Mouse (Mus musculus) right cerebral cortex, adult 18-20 months (tissue): ENCODE results near the gene Tmem192.

Experiments used
- DNase-seq: peaks from one replicate; pipeline ENCODE4 v3.0.0; 2022; ENCODE audit warnings: mixed read lengths

Tmem192 gene

GRCm38 (mm10) chr8:64946820-64947697, at the start of gene Tmem192:
Tmem192 (plus strand) TSS chr8:64947185.
- DNase-seq, result peak; percentile 94

- no peak for DNase-seq
These were observed 48.3 kb upstream of the Tmem192 start for GRCm38 (mm10) chr8:64898710-64899109.

GRCm38 (mm10) chr8:64900645-64901044, 46.3 kb upstream of the Tmem192 start:
- no peak for DNase-seq

DNA sequence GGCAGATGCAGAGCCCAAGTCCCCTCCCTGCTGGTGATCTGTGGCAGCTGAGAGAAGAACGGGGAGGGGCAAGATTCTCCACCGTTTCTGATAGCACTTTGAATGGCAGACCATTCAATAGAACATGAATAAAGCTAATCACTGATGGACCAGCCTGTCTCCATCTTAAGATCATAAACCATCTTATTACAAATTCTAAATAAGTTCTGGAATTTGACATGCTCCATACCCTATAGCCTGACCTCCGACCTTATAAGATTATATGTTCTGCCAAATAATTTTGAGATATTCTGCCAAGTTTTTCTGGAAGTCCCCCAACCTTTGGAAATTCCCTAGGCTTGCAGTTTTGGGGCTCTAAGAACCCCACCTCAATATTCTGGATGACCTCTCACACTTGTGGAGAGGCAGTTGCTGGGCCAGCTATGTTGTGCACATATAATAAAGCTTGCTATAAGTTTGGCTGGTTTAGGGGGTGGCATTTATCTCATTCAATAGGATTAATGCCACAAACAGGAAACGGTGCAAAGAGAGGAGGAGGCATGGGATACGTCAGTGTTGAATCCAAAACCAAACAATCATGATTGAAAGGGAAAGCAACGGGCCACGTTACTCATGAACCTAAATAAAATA, 45.3 kb upstream of the Tmem192 start:
- no peak for DNase-seq

GRCm38 (mm10) chr8:64902191-64902590, 44.8 kb upstream of the Tmem192 start:
- DNase-seq, result no peak

- DNase-seq, result no peak
These were observed 43.2 kb upstream of the Tmem192 start for GRCm38 (mm10) chr8:64903778-64904177.

GRCm38 (mm10) chr8:64910026-64910425, 37.0 kb upstream of the Tmem192 start:
- no peak for DNase-seq

DNA sequence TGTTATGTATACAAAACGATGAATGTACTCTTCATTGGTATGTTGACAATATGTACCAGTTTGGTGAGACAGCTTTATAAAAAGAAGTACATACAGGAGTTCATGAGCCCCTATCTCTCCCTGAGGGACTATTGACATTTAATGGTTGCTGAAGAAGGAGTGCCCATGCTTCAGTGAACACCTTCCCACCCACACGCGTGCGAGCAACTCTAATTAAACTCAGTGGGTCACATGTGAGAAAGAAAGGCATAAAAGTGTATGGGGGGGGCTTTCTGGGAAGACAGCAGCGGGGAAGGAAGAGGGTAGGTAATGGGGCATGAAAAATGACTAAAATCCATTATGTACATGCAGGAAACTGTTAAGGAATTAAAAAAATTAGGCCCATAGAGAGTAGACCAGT, 30.2 kb upstream of the Tmem192 start:
- DNase-seq, result no peak

DNA sequence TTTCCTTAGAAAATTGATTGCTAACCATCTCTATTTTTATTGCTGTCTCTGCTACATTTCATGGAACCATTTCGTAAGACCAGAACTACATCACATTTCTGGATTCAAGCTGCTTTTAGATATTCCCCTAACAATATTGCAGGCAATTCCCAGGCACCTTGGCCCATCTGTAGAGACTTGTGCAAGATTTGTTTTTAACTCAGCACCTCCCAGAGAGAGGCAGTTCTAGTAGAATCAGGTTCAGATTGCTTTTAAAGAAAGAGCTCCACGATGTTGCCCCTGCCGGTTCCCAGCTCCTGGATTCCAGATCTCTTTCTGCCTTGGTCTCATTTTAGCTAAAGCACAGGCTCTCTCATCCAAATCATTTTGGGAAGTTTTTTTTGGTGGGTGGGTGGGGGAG, 23.7 kb upstream of the Tmem192 start:
- DNase-seq, result no peak

GRCm38 (mm10) chr8:64925762-64926161, 21.2 kb upstream of the Tmem192 start:
- DNase-seq, result no peak

DNA sequence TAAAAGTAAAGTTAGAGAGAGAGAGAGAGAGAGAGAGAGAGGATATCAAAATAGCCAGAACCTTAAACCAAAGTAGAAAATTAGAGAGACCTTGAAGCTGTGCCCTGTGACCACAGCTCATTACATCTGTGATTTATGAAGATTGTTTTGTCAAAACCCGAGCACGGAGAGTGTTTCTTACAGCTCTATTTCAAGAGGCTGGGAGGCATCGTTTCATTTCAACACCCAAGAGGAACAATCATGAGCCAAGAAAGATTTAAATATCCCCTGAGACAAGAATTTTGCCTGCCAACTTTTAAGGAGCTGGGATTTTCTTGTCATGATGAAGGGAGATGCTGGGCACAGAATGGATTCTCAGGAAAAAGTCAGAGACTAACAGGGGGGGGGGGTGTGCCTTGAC, 20.6 kb upstream of the Tmem192 start:
- peak; percentile 57 for DNase-seq

GRCm38 (mm10) chr8:64928938-64929337, 18.0 kb upstream of the Tmem192 start:
- DNase-seq, result no peak

DNA sequence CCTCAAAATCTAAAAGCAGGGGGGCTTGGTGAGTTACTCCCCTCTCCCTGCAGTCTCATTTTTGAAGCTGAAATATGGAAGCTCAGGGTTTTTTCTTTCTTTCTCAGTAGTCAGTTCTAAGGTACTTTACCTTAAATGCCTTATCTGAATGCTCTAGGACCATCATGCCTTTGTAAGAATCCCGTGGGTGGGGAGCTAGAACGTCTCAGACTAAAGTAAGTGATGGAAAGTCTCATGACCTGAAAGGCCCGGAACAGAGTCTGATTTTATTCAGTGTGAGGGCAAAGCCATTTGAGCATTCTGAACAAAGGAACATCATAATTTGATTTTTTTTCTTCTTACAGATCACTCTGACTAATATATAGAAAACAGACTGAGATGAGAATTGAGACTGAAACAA, 12.0 kb upstream of the Tmem192 start:
- no peak for DNase-seq

DNA sequence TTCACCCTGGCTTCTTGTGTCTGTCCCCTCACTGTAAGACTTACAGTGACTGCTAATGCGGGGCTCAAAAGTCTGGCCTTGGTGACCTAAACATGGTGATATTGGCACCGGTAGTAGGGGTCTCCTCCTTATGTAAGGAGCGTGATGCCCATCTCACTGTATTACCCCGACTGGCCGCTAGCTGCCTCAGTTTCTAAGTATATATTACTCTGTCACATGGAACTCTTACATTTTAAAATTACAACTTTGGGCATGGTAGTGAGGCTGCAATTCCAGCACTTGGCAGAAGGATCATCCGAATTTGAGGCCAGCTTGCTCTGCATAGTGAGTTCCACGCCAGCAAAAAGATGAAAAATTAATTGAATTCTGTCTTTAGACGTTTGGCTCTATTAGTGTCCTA, 6.0 kb upstream of the Tmem192 start:
- DNase-seq, result no peak

DNA sequence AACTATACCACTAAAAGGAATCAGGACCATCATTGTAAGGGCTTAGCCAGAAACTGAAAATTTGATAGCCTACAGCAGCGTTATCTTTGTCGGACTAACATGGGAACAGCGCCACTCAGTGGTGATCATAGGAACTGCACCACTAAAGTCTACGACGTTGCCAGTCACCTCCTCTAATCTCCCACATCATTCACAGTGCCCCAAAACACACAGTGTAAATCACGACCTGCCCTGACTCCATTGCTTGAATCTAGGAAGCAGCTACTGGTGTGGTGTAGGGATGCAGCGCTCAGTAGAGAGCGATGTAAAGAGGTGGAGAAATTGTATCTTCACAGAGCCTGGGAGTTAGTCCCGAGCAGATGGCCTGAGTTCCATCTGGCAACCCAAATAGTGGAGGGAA, 5.5 kb upstream of the Tmem192 start:
- DNase-seq, result peak; percentile 83

- DNase-seq, result peak; percentile 46
These were observed 4.0 kb upstream of the Tmem192 start for GRCm38 (mm10) chr8:64942946-64943345.

DNA sequence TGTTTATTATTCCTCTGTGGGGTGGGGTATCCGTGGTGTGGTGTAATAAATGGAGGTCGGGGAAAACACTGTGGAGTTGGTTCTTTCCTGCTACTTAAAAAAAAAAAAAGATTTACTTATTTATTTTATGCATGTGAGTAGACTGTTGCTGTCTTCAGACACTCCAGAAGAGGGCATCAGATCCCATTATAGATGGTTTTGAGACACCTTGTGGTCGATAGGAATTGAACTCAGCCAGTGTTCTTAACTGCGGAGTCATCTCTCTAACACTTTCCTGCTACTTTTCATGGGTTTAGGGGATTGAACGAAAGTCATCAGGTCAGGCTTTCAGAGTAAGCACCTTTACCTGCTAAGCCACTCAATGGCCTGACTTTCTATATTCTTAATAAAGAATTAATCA, 2.2 kb upstream of the Tmem192 start:
- no peak for DNase-seq

DNA sequence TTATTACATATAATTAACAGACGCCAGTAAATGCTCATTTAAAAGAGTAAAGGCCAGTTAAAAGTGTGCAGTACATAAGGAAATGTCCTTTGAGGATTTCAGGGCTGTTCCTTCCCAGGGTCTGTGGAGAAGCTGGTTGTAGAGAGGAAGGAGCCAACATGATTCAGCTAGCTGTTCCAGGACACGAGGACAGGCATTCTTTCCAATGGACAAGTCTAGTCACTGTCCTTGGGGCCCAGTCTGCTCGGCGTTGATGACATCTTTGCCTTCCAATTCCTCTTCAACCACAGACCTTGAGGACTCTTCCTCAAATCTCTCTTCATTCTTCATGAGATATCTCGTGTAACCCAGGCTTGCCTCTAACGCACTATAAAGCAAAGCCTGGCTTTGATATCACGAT, 1.4 kb upstream of the Tmem192 start:
- DNase-seq, result no peak

DNA sequence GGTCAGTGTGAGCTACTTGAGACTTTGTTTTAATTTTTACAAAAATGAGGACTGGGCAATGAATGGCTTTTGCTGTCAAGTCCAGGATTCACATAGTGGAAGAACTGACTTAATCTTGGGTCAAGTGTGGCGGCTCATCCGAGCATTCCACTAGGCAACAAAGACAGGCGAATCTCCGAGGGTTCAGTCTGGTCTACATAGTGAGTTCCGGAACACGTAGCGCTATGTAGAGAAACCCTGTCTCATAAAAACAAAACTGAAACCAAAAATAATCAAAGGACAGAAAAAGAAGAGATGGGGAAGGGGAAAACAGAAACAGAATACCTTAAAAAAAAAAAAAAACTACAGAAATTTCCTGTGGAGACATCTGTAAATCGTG, 555 bp upstream of the Tmem192 start:
- no peak for DNase-seq

DNA sequence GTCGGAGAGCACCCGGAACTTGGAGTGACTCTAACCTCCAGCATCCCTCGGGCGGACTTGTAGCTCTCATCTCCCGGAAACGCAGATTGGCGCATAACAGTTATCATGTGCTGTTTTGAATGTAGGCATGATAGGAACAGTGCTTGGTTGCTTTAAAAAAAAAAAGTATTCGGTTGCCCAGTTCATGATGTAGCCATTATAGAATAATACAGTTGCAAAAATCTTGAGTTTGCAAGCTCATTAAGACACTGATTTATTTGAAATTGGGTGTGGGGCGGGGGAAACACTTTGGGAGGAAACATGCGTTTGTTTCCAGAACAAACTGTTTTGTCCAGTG, 681 bp downstream of the Tmem192 start:
- DNase-seq, result no peak

DNA sequence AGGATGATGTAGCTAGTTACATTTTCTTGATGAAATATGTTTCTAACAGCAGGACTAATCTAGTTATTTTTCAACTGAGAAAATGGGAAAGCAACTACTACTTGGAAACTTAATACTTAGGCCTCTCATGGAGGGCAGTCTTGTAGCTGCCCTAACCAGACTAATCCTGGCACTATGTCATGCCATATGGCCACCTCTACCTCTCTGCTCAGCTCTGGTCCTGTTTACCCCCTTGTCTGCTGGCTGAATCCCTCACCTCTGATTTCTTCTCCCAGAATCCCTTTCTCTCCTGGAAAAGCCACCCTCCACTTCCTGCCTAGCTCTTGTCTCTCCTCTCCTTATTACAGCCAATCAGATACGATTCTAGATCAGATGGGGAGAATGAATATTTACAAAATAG, 1.4 kb downstream of the Tmem192 start:
- DNase-seq, result no peak

DNA sequence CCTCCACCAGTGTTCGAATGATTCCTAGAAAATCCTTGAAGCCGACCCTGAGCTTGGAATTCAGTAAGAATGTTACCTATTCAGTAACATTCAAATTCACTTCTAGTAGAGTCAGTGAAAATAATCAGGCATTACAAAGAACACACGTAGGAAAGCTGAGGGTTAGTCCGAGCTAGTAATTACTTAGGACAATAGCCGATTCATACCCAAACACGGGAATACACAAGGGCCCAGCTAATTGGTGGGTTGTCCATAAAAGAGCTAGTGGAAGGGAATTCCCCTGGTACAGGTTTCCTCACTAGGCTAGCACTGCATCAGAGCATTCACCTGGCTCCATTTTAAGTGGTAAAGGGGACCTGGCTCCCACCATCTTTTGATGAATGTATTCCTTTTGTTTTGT, 5.1 kb downstream of the Tmem192 start:
- DNase-seq, result no peak

DNA sequence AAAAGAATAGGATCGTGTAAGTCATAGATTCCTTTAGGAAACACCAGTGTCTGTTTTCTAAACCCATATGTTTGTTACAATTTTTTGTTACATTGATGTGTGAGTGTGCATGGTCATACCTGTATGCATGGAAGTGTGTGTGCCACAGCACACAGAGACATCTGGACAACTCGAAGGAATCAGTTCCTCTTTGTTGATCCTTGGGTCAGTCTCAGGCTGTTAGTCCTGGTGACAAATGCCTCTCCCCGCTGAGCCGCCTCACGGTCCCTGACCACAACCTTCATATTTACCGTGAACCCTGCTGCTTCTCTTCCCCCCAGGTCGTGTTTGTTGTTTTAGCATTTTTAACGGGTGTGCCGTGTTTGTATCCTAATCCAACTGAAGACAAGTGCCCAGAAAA, 12.0 kb downstream of the Tmem192 start:
- no peak for DNase-seq

DNA sequence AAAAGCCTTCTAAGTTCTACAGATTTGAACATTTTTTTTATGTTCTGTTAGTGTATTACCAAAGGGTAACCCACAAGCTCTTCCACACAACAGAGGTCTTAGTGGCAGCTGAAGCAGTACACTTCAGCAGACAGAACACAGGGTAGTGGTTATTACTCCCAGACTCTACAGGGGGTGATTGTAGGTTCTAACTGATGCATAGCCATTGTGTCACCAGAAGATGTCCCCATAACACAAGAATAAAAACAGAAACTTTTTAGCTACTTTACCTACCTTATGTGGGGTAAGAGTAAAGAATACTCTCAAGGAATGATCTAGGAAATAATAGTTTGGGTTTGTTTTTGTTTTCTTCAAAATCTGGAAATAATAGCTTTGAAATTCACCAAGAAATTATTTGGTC, 15.9 kb downstream of the Tmem192 start:
- DNase-seq, result no peak
